Mouse (Mus musculus): Measurements from ENCODE around the gene Zfp746. TPM values are rescaled to one million over a fixed set of nuclear protein-coding genes. Genes with fewer than 3 reads are reported as not detected.

The Zfp746 gene
- polyA plus RNA-seq, 1 experiment from 2014 or later = 8.7 TPM

DNA sequence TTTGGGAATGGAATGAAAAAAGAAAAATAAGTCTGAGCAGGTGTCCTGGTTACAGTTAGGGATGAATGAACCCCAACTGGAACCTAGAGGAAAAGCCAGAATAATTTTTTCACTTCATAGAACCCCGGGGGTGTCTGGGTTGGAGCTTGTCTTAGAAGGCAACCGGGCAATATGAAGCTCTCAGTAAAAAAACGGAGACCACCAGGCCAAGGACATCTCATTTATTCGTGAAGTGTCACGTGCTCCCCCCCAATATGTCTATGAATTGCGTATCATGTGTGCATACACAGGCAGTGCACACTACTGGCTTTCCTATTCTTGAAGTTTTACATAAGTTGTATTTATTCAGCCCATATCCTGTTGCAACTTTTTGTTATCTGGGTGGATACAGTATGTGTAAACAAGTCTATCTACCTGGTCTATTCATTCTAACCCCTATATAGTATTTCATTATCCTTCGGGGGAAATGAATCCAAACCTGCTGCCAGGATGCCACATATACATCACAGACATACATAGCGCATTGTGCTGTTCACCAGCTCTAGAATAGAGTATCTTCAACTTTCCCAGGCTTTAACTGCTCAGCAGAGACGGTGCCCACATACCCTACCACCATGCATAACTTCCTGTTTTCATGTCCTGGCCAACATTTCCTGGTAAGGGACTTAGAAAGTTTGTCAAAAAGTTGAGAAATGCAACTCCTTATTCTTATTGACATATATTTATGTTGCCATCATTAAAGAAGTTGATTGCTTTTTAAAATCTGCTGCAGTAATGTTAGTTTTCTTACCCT lies 36.9 kb downstream of the Zfp746 start:
- Histone ChIP-seq H3K27me3 (ENCODE audit: control insufficient read depth, insufficient read depth, low read length) (no peaks in the 10 kb centered on the region), H3K4me1 (replicated peaks; ENCODE audit: control insufficient read depth, insufficient read depth) (no peaks in the 10 kb centered on the region), H3K9me3 (ENCODE audit: control insufficient read depth, low read length) (no peaks in the 10 kb centered on the region), H3K36me3 (ENCODE audit: control insufficient read depth, insufficient read depth, low read length) (no peaks in the 10 kb centered on the region), H3K9ac (ENCODE audit: low read length) (peak overlapping the region; percentile 89; the same call in 1 of the 2 replicates), H3K27ac (replicated peaks) (no peak overlapping the region), H3K4me3 (ENCODE audit: low read depth, low read length) (peak overlapping the region; percentile 63), H3K4me2 (replicated peaks; ENCODE audit: low read depth) (peak overlapping the region; percentile 96)
- WGBS = 50% methylated on average over 9 of the region's 9 CpGs
- no peak for TF ChIP-seq CTCF (IDR thresholded peaks at IDR 0.05; ENCODE audit: low read depth)
- TF ChIP-seq EP300 (optimal IDR thresholded peaks at IDR 0.05) = no peak
- DNase-seq (ENCODE audit: low spot score) = no peak
- no peak for ATAC-seq (ENCODE audit: low FRiP score, low TSS enrichment)

DNA sequence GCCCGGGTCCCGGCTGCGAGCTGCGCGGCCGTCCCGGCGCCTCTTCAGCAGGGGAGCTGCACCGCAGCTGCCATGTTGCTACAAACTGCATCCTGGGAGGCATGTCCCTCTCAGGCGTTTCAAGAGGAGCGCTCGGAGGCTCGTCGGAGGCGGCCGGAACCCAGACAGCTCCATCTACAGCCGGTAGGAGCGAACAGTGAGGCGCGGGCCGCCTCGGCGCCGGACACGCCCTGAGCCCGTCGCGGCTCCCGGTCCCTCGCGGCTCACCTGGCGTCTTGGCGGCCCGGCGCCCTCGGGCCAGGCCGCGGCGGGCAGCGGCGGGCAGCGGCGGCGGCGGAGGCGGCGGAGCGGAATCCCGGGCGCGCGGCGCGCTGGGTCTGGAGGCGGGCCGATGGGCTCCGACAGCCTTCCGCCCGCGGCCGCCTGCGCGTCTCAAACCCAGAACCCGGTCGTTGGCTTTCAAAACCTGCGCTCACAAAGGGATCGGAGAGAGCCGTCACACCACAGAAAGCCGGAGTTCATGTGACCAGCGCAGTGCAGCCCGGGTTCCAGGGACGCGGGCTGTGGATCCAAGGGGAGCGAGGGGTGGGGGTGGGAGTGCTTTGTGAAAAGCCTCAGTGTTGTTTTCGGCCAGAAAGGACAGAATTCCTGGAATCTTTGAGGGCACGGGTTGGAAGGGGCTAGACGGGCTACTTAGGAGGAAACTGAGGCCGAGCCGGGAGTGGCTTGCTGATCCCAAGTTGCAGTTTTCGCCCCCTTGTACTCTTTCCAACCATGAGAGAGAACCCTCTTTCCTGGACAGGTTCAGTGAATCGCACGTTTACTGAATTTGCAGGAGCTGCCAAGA lies 37.7 kb downstream of the Zfp746 start, which contains the start of gene Zfp777:
TSS of gene Zfp777 (minus strand) at position 486 of the 847 bp plus-strand sequence.
- ATAC-seq (ENCODE audit: low FRiP score, low TSS enrichment) (peak; percentile 95), DNase-seq (ENCODE audit: low spot score) (peak; percentile 90)
- Histone ChIP-seq H3K4me2 (replicated peaks; ENCODE audit: low read depth) (peak within 1 kb of the TSS; percentile 96), H3K4me1 (replicated peaks; ENCODE audit: control insufficient read depth, insufficient read depth) (no peaks in the 10 kb centered on the region), H3K9ac (ENCODE audit: low read length) (peak within 1 kb of the TSS; percentile 89), H3K9me3 (ENCODE audit: control insufficient read depth, low read length) (no peaks in the 10 kb centered on the region), H3K27ac (replicated peaks) (peak within 1 kb of the TSS; percentile 93), H3K27me3 (ENCODE audit: control insufficient read depth, insufficient read depth, low read length) (no peaks in the 10 kb centered on the region), H3K4me3 (ENCODE audit: low read depth, low read length) (peak within 1 kb of the TSS; percentile 63), H3K36me3 (ENCODE audit: control insufficient read depth, insufficient read depth, low read length) (peaks cover 6% of the 10 kb centered on the region)
- 1% methylated on average over 79 of the region's 82 CpGs for WGBS
- peak; percentile 71 for TF ChIP-seq CTCF (IDR thresholded peaks at IDR 0.05; ENCODE audit: low read depth)
- TF ChIP-seq EP300 (optimal IDR thresholded peaks at IDR 0.05) = no peak

DNA sequence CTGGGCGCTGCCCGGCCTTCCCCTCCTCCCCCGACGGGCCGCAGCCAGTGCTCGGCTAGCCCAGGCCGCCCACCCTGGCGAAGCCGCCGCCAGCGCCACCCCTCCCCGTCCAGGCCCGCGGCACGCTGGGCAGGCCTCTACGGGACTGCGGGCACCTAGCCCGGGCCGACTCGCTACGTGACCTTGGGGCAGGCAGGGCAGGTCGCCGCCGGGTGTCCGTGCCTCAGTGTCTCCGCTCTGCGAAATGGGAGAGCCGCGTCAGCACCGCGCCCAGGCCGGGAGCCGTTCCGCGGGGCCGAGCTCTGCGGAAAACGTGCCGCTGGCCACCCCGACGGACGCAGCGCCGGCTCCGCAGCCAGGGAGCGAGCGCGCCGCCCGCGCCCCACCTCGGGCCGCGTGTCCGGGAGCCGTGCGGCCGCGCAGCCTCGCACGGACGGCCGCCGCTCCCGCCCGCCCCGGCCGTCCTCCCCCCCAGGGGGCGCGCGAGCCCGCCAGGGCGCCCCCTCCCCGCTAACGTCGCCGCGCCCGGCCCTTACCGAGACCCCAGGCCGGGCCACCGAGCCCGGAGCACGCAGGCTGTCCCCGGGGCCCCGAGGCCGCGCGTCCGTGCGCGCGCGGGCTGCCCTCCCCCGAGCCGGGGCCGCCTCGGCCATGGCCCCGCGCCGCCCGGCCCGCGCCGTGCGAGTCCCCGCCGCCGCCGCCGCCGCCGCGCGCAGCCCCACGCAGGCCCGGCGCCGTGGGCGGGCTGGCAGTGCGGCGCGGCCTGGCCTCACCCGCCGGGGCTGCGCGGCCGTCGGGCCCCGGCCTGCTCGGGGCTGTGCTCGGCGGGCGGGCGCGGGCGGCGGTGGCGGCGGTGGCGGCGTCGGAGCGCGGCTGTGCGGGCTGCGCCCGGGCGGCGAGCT lies 38.7 kb downstream of the Zfp746 start:
- peak overlapping the region; percentile 93 for H3K27ac ChIP-seq (replicated peaks)
- peaks cover 14% of the 10 kb centered on the region for H3K36me3 ChIP-seq (ENCODE audit: control insufficient read depth, insufficient read depth, low read length)
- H3K9ac ChIP-seq (ENCODE audit: low read length) = peak overlapping the region; percentile 89
- no peaks in the 10 kb centered on the region for H3K9me3 ChIP-seq (ENCODE audit: control insufficient read depth, low read length)
- under 1% methylated on average over 72 of the region's 150 CpGs for WGBS
- TF ChIP-seq CTCF (IDR thresholded peaks at IDR 0.05; ENCODE audit: low read depth) (no peak; the same call in 1 of the 2 replicates), EP300 (optimal IDR thresholded peaks at IDR 0.05) (no peak)
- DNase-seq (ENCODE audit: low spot score) = peak; percentile 53
- H3K27me3 ChIP-seq (ENCODE audit: control insufficient read depth, insufficient read depth, low read length) = no peaks in the 10 kb centered on the region
- no peaks in the 10 kb centered on the region for H3K4me1 ChIP-seq (replicated peaks; ENCODE audit: control insufficient read depth, insufficient read depth)
- H3K4me2 ChIP-seq (replicated peaks; ENCODE audit: low read depth) = peak overlapping the region; percentile 96
- peak; percentile 64 for ATAC-seq (ENCODE audit: low FRiP score, low TSS enrichment)
- peak overlapping the region; percentile 63 for H3K4me3 ChIP-seq (ENCODE audit: low read depth, low read length)

DNA sequence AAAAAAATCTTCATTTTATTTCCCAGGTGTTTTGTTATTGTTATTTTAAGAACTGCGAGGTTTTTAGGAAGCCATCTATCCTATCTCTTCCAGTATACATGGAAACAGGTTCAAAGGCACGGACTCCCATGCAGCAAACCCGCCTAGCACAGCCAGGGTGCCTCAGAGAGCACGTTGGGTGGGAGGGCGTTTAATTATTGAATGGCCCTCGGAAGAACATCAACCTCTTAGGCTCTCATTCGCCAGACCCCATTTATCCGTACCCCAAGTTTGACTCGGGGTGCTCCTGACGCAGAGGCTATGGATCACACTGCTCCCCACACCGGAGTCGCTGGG lies 39.3 kb downstream of the Zfp746 start:
- no peaks in the 10 kb centered on the region for H3K27me3 ChIP-seq (ENCODE audit: control insufficient read depth, insufficient read depth, low read length)
- peak overlapping the region; percentile 61 for H3K4me3 ChIP-seq (ENCODE audit: low read depth, low read length)
- peak overlapping the region; percentile 96 for H3K4me2 ChIP-seq (replicated peaks; ENCODE audit: low read depth)
- H3K36me3 ChIP-seq (ENCODE audit: control insufficient read depth, insufficient read depth, low read length) = peaks cover 14% of the 10 kb centered on the region
- 0 out of 2 replicates have a peak, but pooled peaks have one; percentile 2 for ATAC-seq (ENCODE audit: low FRiP score, low TSS enrichment)
- H3K9me3 ChIP-seq (ENCODE audit: control insufficient read depth, low read length) = no peaks in the 10 kb centered on the region
- TF ChIP-seq CTCF (IDR thresholded peaks at IDR 0.05; ENCODE audit: low read depth) (peak; percentile 43), EP300 (optimal IDR thresholded peaks at IDR 0.05) (no peak)
- peak overlapping the region; percentile 89 for H3K9ac ChIP-seq (ENCODE audit: low read length)
- DNase-seq (ENCODE audit: low spot score) = no peak
- no peaks in the 10 kb centered on the region for H3K4me1 ChIP-seq (replicated peaks; ENCODE audit: control insufficient read depth, insufficient read depth)
- peak overlapping the region; percentile 93; the same call in 1 of the 2 replicates for H3K27ac ChIP-seq (replicated peaks)
- WGBS = 4% methylated on average over 12 of the region's 12 CpGs

DNA sequence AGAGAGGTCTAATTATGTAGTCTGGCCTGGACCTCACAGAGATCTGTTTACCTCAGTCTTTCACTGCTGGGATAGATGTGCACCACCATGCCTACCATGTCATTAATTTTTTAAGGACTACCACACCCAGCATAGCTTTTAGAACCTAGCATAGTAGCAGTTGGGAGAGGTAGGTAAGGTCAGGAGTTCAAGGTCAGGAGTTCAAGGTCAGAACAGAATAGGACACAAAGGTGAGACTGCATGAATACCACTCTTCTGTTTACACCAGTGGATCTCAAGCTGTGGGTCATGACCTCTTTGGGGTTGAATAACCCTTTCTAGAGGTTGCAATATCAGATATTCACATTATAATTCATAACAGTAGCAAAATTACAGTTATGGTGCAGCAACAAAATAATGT lies 53.7 kb downstream of the Zfp746 start:
- no peak overlapping the region for H3K4me3 ChIP-seq (ENCODE audit: low read depth, low read length)
- H3K4me1 ChIP-seq (replicated peaks; ENCODE audit: control insufficient read depth, insufficient read depth) = no peaks in the 10 kb centered on the region
- H3K27me3 ChIP-seq (ENCODE audit: control insufficient read depth, insufficient read depth, low read length) = no peaks in the 10 kb centered on the region
- ATAC-seq (ENCODE audit: low FRiP score, low TSS enrichment) (no peak), DNase-seq (ENCODE audit: low spot score) (no peak)
- no peaks in the 10 kb centered on the region for H3K9me3 ChIP-seq (ENCODE audit: control insufficient read depth, low read length)
- TF ChIP-seq EP300 (optimal IDR thresholded peaks at IDR 0.05) (no peak), CTCF (IDR thresholded peaks at IDR 0.05; ENCODE audit: low read depth) (no peak)
- H3K36me3 ChIP-seq (ENCODE audit: control insufficient read depth, insufficient read depth, low read length) = peaks cover 35% of the 10 kb centered on the region
- H3K4me2 ChIP-seq (replicated peaks; ENCODE audit: low read depth) = no peak overlapping the region
- no peak overlapping the region for H3K27ac ChIP-seq (replicated peaks)
- H3K9ac ChIP-seq (ENCODE audit: low read length) = no peak overlapping the region
